Mouse (Mus musculus) embryonic facial prominence, embryonic 10.5 days (tissue): Measurements from ENCODE around the gene 1700015F17Rik. TPM values are rescaled to one million over a fixed set of nuclear protein-coding genes. Genes with fewer than 3 reads are reported as not detected.

Experiments
- DNase-seq: peaks from one replicate; pipeline ENCODE4 v3.0.0-alpha.2; 2017; ENCODE audit warnings: low spot score
- H3K27ac ChIP-seq: fragments of 300-500 bp; sonication (generic); replicated peaks from 2 replicates; pipeline ENCODE4 v1.5.1; 2016; ENCODE audit warnings: mild to moderate bottlenecking
- H3K27me3 ChIP-seq: fragments of 300-500 bp; sonication (generic); replicated peaks from 2 replicates; pipeline ENCODE4 v1.6.1; 2016; ENCODE audit warnings: low read depth, mild to moderate bottlenecking; ENCODE audit not compliant: poor library complexity, severe bottlenecking
- H3K36me3 ChIP-seq: fragments of 300-500 bp; sonication (generic); replicated peaks from 2 replicates; pipeline ENCODE4 v1.6.1; 2016; ENCODE audit warnings: mild to moderate bottlenecking, moderate library complexity
- H3K4me1 ChIP-seq: fragments of 300-500 bp; sonication (generic); 2 replicates; pipeline ENCODE4 v1.6.1; 2016
- H3K4me3 ChIP-seq: fragments of 300-500 bp; sonication (generic); 2 replicates; pipeline ENCODE4 v1.5.1; 2016; ENCODE audit warnings: mild to moderate bottlenecking, moderate library complexity
- H3K9me3 ChIP-seq: fragments of 300-500 bp; sonication (generic); 2 replicates; pipeline ENCODE4 v1.6.1; 2016; ENCODE audit warnings: mild to moderate bottlenecking
- WGBS: fragments of 180-500 bp; shearing (Covaris S2); methylation state at CpG from one replicate; pipeline ENCODE4 v1.1.7; 2016; 5-methylcytosine and 5-hydroxymethylcytosine counted together
- polyA plus RNA-seq: library from polyadenylated mRNA; unstranded; fragments of >200 nt; fragmentation: Nextera tagmentation; extraction: Ambion mirVana; gene quantifications from 2 replicates; pipeline ENCODE4 v1.2.1, GENCODE M21; 2016

1700015F17Rik gene
- polyA plus RNA-seq, 1 experiment from 2014 or later = not detected

- Histone ChIP-seq H3K4me3 (no peak within 1 kb of the TSS), H3K36me3 (no peaks in the 10 kb centered on the region), H3K27ac (no peak within 1 kb of the TSS), H3K27me3 (no peaks in the 10 kb centered on the region), H3K4me1 (no peaks in the 10 kb centered on the region), H3K9me3 (no peaks in the 10 kb centered on the region)
- DNase-seq = no peak
- WGBS = 84% methylated on average over 9 of the region's 9 CpGs
These were observed 58.9 kb downstream of the 1700015F17Rik start, which contains the start of gene Cdk14 for GRCm38 (mm10) chr5:5419992-5420455. Gene Cdk14 (minus strand): TSS chr5:5420312.

- Histone ChIP-seq H3K27ac (no peak overlapping the region), H3K9me3 (no peaks in the 10 kb centered on the region), H3K4me1 (no peaks in the 10 kb centered on the region), H3K36me3 (no peaks in the 10 kb centered on the region), H3K27me3 (no peaks in the 10 kb centered on the region), H3K4me3 (no peak overlapping the region)
- WGBS = 77% methylated on average over 1 of the region's 1 CpGs
- no peak for DNase-seq
These were observed 59.7 kb downstream of the 1700015F17Rik start for GRCm38 (mm10) chr5:5419253-5419652.

- Histone ChIP-seq H3K27ac (no peak overlapping the region), H3K4me3 (no peak overlapping the region)
- 81% methylated on average over 3 of the region's 3 CpGs for WGBS
These were observed 64.1 kb downstream of the 1700015F17Rik start for GRCm38 (mm10) chr5:5414835-5415234.

GRCm38 (mm10) chr5:5411886-5412285 is 67.1 kb downstream of the 1700015F17Rik start:
- Histone ChIP-seq H3K9me3 (no peaks in the 10 kb centered on the region), H3K36me3 (no peaks in the 10 kb centered on the region), H3K4me1 (no peaks in the 10 kb centered on the region), H3K4me3 (no peak overlapping the region), H3K27ac (no peak overlapping the region), H3K27me3 (no peaks in the 10 kb centered on the region)
- WGBS = 91% methylated on average over 2 of the region's 2 CpGs
- no peak for DNase-seq

More at GRCm38 (mm10) chr5:5414835-5415234, 64.1 kb downstream of the 1700015F17Rik start:
- no peak for DNase-seq
- H3K27me3 ChIP-seq = no peaks in the 10 kb centered on the region
- no peaks in the 10 kb centered on the region for H3K36me3 ChIP-seq
- no peaks in the 10 kb centered on the region for H3K4me1 ChIP-seq
- H3K9me3 ChIP-seq = no peaks in the 10 kb centered on the region

- Histone ChIP-seq H3K4me3 (no peak overlapping the region), H3K4me1 (no peaks in the 10 kb centered on the region), H3K9me3 (no peaks in the 10 kb centered on the region), H3K36me3 (no peaks in the 10 kb centered on the region), H3K27ac (no peak overlapping the region), H3K27me3 (no peaks in the 10 kb centered on the region)
- WGBS = 82% methylated on average over 4 of the region's 4 CpGs
- no peak for DNase-seq
These were observed 77.0 kb downstream of the 1700015F17Rik start for GRCm38 (mm10) chr5:5401986-5402385.

- Histone ChIP-seq H3K4me3 (no peak overlapping the region), H3K9me3 (no peaks in the 10 kb centered on the region), H3K27me3 (no peaks in the 10 kb centered on the region), H3K27ac (no peak overlapping the region), H3K36me3 (no peaks in the 10 kb centered on the region), H3K4me1 (no peaks in the 10 kb centered on the region)
- 64% methylated on average over 3 of the region's 3 CpGs for WGBS
- no peak for DNase-seq
These were observed 86.2 kb downstream of the 1700015F17Rik start for GRCm38 (mm10) chr5:5392786-5393185.

Other genes with a start within 250 kb of the 1700015F17Rik start
- 17.2 and 18.3 TPM in 2 replicates for gene Cdk14, start 58.8 kb downstream of the 1700015F17Rik start, polyA plus RNA-seq
- gene Cldn12, start 35.8 kb upstream of the 1700015F17Rik start, polyA plus RNA-seq = 32.4 and 34.5 TPM in 2 replicates
- 38.0 and 39.5 TPM in 2 replicates for gene Gtpbp10, start 80.4 kb upstream of the 1700015F17Rik start, polyA plus RNA-seq
- gene Gm8773, start 94.7 kb upstream of the 1700015F17Rik start, polyA plus RNA-seq = 1.5 and 1.8 TPM in 2 replicates
- 2.3 and 2.9 TPM in 2 replicates for gene Cfap69, start 185.1 kb upstream of the 1700015F17Rik start, polyA plus RNA-seq
- 6.4 and 8.6 TPM in 2 replicates for gene Steap2, start 215.4 kb upstream of the 1700015F17Rik start, polyA plus RNA-seq